Mouse (Mus musculus) MN1 (cell line): Measurements from ENCODE around the gene Hdac11.
A peak's percentile ranks its signal among the peaks of the same experiment; 100 is the strongest.

Experiments
- DNase-seq: peaks from one replicate; pipeline ENCODE4 v3.0.0-alpha.2; 2016; ENCODE audit warnings: low spot score

Hdac11 gene

GRCm38 (mm10) chr6:91171396-91171895 lies 15.0 kb downstream of the Hdac11 start:
- DNase-seq = no peak

- no peak for DNase-seq
These were observed 15.9 kb downstream of the Hdac11 start for GRCm38 (mm10) chr6:91172381-91172780.

DNA sequence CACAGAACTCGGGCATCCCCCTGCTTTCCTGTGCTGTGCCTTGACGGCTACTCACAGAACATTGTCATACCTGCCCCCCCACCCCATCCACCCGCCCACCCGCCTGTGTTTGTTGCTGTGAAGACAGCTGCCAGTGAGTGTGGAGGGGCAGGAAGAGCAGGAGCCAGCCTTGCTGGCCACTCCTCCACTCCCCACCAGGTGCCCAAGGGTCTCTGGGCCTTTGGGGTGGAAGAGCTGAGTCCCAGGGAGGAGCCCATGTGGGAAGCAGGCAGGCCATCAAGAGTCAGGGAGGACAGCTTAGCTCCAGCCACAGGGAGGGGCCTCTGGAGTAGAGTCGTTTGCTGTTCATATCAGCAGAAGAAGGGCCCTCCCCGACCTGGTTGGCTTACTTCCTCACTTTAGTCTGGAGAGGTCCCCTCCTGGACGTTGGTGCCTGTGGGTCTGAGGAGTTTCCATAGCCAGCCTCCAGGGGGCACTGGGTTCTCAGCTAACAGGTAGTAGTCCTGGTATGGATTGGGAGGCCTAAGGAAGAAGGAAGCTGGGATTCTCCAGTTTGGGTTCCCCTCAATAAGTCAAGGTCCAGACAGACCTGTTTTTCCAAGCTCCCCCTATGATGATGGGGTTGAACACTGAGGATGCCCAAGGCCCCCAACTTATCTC lies 16.9 kb downstream of the Hdac11 start:
- peak; percentile 77 for DNase-seq

- peak; percentile 45 for DNase-seq
These were observed 17.7 kb downstream of the Hdac11 start for GRCm38 (mm10) chr6:91174211-91174610.

DNA sequence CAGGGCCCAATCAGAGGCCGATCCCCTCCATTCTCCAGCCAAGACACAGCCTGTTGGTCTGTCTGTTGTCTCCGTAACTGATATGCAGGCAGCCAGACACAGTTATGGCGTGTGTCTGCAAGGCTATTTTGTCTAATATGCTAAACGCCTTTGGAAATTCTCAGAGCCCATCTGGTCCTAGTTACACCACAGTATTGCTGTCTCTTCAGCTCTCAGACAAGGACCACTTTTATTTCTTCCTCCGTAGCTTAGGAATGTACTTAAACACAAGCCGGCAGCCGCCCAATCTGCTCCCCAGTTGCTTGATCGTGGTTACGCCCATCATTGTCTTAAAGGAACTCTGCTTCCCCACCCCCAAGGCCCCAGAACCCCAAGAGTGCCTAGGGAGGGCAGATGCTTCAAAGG lies 24.3 kb downstream of the Hdac11 start:
- no peak for DNase-seq

- DNase-seq = no peak
These were observed 24.9 kb downstream of the Hdac11 start for GRCm38 (mm10) chr6:91181320-91181719.

DNA sequence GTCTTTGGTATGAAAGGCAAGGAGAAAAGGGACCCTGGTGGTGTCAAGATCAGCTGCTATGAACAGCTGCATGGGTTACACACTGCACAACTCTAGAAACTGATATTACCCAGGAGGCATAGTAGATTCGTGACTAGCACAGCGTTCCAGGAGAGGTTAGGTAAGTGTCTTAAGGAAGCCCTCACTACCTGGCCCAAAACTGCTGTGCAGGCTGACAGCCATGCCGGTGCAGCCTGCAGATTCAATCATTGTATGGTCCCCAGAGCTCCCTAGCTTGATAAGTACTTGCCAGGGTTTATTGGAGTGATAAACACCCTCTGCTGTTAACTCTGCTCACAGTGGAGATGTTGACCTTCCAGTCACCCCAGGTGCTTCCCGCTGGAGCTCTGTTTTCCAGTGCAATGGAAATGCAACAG lies 25.6 kb downstream of the Hdac11 start:
- no peak for DNase-seq

DNA sequence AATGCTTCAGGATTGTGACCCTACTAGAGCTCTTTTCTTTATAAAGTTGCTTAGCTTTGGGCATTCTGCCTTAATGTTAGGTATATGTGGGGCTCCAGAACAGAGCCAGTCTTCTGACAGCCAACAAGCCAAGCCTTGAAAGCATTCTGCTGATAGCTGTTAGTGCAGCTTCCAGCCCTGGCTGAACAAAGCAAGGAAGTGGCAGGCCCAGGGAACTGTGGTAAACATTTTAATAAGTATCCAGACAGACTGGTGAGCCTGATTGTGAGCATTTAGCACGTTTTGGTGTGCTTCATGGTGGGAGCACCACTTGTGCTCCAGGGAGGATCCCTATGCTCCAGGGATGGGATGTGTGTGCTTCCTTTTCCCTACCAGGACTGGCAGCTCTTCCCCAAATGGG lies 26.6 kb downstream of the Hdac11 start:
- DNase-seq = no peak

- no peak for DNase-seq
These were observed 27.5 kb downstream of the Hdac11 start for GRCm38 (mm10) chr6:91183980-91184379.

- no peak for DNase-seq
These were observed 28.3 kb downstream of the Hdac11 start for GRCm38 (mm10) chr6:91184776-91185175.

DNA sequence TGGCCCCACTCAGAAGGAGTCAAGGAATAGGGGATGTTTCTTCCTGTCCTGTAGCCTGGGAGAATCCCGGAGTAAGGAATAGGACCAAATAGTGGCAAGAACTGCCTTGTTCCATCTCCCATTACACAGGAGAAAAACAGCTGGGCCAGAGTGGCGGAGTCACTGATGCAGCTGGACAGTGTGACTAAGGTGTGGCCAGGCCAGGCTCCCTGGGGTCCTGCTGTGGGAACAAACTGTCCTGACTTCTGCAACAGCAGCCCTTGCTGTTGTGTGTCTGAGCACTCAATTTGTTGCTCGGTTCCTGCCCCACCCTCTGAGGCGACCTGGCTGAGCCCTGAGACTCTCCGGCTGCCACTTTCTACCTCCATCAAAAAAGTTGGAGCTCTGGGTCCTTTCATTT lies 29.0 kb downstream of the Hdac11 start:
- DNase-seq = no peak

DNA sequence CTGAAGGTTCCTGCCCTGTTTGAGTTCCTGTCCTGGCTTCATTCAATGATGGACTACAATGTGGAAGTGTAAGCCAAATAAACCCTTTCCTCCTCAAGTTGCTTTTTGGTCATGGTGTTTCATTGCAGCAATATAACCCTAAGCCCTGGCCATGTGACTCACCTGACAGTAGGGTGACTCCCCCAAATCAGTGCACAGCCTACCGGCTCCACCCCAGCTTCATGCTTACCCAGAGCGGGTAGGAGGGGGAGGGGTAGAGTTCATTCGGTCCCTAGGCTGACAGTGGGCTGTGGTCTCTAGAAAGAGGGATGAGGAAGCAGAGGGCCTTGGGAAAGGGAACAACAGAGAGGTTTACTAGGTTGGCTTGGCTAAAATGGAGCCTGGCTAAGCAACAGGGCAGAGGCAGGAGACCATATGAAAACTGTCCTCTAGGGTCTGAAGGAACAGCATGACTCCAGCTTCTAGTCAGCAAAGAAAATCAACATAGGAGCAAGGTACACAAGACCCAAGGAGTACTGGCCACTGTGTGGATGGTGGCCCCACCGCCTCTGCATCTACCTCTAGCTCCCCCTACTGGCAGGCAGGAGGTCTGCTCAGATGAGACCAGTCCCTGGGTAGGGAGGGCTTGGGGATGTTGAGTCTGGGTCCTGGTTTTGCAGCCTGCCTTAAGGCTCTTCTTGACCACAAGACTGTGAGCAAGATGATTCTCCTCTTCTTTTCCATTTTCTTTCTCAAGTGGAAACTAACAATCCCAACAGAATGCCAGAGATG lies 29.9 kb downstream of the Hdac11 start:
- DNase-seq = no peak

- no peak for DNase-seq
These were observed 30.5 kb downstream of the Hdac11 start for GRCm38 (mm10) chr6:91186934-91187333.

- no peak for DNase-seq
These were observed 31.4 kb downstream of the Hdac11 start for GRCm38 (mm10) chr6:91187871-91188270.

DNA sequence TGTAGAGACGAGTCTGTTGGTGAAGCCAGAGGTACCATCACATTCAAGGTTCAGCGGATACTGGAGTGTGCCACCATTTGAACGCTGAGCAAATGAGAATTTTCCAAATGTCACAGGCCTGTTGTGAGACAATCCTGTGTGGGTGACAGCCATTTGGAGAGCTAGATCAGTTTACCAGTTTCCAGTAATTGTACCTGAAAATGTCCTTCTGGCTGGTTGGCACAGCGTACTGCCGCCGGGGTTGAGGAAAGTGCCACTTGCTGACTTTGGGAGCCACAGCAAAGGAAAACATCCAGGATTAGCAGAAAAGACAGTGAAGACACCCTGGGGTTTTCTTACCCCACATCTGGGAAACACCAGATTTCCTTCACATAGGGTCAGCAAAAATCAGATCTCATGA lies 33.5 kb downstream of the Hdac11 start:
- no peak for DNase-seq

- no peak for DNase-seq
These were observed 35.0 kb downstream of the Hdac11 start for GRCm38 (mm10) chr6:91191465-91191864.

- DNase-seq = no peak
These were observed 36.0 kb downstream of the Hdac11 start for GRCm38 (mm10) chr6:91192421-91192820.

GRCm38 (mm10) chr6:91192851-91193545 lies 36.5 kb downstream of the Hdac11 start:
- peak; percentile 77 for DNase-seq

GRCm38 (mm10) chr6:91198456-91198855 lies 42.0 kb downstream of the Hdac11 start:
- DNase-seq = no peak

DNA sequence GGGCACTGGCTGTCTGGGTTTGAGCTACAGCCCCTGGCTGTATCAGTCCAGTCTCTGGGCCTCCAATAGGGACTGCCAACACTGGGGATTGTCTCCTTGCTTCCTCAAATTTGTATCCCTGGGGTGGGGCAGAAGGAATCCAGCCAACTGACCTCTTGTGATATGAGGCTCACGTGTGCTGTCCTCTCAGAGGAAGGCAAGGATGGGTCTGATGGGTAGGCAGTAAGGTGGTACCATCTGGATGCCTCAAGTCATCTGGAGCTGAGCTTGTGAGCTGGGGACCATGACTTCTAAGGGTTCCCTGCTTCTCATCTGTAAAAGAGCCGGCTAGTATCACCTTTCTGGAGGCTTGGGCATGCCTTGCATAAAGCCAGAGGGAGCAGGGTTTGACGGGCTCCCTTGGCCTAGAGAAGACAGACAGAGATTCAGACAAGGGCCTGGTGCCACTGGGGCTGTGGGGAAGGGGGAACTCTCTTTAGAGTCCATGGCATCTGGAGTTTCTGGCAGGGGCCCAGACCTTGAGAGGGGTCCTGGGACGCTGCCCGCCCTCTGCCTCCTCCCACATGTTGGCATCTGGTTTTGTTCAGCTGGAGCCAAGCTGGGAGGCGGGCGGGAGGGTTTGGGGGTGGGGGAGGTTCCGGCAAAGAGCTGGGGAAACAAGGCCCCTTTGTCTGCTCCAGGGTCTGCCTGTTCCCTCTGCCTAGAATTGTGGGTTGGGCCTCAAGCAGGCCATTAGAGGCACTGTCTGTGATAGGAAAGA lies 44.1 kb downstream of the Hdac11 start:
- DNase-seq = peak; percentile 88

DNA sequence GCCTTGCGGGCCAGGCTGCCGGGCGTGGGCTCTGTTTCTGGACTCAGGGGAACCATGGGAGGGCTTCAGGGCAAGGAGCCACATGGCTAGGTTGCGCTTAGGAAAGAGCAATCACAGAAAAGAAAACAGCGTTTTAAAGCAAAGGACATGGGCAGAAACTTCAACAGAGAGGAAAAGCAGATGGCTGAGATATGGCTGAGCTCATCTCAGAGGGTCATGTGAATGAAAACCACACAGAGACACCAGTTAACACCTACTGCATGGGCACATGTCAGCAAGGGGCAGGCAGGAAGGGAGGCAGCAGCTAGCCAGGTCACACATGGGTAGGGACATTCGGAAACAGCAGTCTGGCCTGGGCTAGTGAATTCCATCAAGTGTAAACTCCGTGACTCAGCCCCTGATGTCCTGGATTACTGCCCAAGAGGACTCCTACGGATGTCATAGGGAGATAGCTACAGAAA lies 45.4 kb downstream of the Hdac11 start:
- DNase-seq = peak; percentile 79

- DNase-seq = no peak
These were observed 46.1 kb downstream of the Hdac11 start for GRCm38 (mm10) chr6:91202571-91202970.
